Mouse (Mus musculus) liver, adult 2 months (tissue): ENCODE measurements around the gene Cdh13.

Experiments used
- CTCF ChIP-seq: fragments of 200-500 bp; IDR thresholded peaks from 2 replicates; pipeline ENCODE4 v1.5.1; 2011; ENCODE audit warnings: low read depth, low read length, control low read depth
- POLR2A ChIP-seq: fragments of 200-500 bp; IDR thresholded peaks from 2 replicates; pipeline ENCODE4 v1.6.1; 2011; ENCODE audit warnings: low read length, control low read depth; ENCODE audit not compliant: insufficient read depth; ENCODE audit errors: extremely low read depth

- no peak for TF ChIP-seq CTCF
- no peak for TF ChIP-seq POLR2A
Observed at GRCm38 (mm10) chr8:118815055-118815454, 531.5 kb downstream of the Cdh13 start.
